Mouse (Mus musculus): ENCODE data around the gene Them4. TPM values are rescaled to one million over a fixed set of nuclear protein-coding genes. Genes with fewer than 3 reads are reported as not detected.

Gene Them4
- total RNA-seq, 2 experiments from 2014 or later: 10.7 to 11.8 TPM

- no peak for DNase-seq
Measured at GRCm38 (mm10) chr3:94368631-94369030, 58.7 kb downstream of the Them4 start.

- peak; percentile 34 for DNase-seq
Measured at GRCm38 (mm10) chr3:94369709-94370108, 59.8 kb downstream of the Them4 start.

DNA sequence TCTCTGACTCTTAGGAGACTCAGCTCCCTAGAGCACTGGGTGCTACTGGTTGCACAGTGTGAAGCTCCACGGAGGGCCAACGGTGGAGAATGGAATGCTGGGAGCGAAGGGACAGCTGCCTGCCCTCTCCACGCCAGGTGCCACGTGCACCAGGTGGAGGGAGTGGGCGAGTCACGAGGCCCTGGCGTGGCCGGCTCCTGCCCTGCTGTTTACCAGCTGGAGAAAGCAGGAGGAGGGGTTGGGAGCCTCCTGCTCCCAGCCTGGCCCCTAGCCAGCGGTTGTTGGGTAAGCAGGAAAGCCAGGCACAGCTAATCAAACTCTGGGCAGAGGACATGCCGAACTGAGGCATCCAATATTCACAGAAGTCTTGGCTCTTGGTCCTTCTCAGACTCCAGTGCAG lies 61.7 kb downstream of the Them4 start:
- peak; percentile 95 for DNase-seq

GRCm38 (mm10) chr3:94372038-94372437 lies 62.1 kb downstream of the Them4 start:
- no peak for DNase-seq

- DNase-seq: peak; percentile 80
Measured at GRCm38 (mm10) chr3:94372641-94373040, 62.8 kb downstream of the Them4 start, which contains the start of gene Rorc. Rorc (plus strand) TSS chr3:94372794.

DNA sequence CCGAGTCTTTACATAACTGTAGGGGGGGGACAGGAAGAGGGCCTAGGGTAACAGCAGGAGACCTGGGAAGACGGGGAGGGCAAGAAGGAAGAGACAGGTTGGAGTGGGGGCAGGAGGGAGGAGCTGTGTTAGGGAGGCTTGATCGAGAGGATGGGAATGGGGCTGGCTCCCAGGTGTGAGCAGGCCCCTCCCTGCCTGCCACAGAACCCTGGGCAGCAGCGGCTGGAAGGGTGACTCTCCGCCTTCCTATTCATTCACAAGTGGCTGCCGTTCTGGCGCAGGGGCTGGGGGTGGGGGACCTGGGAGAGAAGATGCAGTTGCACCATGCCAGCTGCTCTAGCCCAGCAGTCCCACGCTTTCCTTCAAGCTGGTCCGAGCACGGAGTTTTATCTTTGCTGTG lies 63.2 kb downstream of the Them4 start:
- peak; percentile 25 for DNase-seq

DNA sequence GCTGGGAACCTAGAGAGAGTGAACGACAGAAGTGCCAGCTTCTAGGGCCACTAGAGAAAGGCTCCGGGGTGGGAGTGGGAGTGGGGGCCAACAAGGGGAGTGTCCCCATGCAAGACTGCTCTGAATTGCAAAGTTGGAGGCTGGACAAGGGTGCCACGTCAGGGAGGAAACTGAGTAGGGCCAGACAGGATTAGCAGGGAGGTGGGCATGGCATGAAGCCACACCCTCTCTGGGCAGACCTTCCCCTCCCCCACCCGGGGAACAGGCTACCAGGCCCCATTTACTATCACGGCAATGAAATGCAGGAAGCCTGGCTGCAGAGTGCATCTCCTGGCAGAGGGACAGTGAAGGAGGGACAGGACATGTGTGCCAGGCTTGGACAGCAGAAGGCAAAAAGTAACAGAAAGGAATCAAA lies 63.7 kb downstream of the Them4 start:
- DNase-seq: peak; percentile 79

DNA sequence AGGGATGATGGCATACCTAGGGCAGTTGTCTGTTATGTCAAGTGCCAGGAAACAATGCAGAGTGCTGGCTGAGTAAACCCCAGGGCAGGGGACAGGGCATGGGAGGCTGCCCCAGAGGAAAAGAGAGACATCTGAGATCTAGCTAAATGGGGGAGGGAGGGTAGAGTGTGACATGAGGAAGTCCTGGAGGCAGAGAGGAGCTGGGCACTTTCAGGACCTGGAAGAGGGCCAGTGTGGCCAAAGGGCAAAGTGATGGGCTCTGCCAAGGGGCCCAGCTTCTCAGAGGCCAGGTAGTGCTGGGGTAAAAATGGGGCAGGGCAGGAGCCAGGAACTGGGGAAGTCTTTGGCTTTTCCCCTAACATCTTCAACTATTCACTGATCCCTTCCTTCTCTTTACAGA lies 64.7 kb downstream of the Them4 start:
- DNase-seq: peak; percentile 33

DNA sequence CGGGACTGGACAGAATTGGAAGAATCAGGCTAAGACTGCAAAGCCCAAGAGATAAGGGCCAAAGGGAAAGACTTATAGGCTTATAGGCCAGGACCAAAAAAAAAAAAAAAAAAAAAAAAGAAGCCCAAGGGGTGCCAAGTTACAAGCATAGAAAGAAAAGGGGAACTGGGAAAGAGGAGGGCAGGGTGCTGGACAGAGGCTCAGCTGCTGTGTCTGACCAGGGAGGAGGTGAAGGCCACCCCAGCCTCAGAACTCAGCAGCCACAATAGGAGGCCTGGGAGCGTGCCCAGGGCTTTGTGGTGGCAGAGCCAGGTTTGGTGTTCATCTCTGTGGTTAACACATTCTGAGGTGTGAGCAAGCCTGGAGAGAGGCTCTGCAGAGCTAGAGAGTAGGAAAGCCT lies 65.3 kb downstream of the Them4 start:
- peak; percentile 27 for DNase-seq

DNA sequence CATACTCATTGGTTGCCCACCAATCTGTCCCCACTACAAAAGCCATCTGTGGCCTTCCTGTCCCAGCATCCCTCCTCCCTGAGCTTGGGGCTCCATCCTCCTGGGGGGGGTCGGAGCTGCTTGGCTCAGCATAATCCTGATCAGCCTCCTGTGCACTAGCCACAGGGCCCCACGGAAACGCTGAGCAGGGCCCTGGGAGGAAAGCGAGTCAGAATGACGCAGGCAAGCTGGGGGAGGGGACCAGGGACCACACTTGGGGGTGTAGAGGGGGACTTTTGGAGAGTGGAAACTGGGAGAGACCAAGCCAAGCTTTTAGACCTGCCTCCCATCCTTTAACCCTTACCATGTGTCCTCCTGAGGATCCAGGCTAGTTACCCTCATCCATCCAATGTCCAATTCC lies 66.0 kb downstream of the Them4 start:
- DNase-seq: no peak

- DNase-seq: no peak
Measured at GRCm38 (mm10) chr3:94377028-94377923, 67.4 kb downstream of the Them4 start.

GRCm38 (mm10) chr3:94379831-94380510 lies 70.1 kb downstream of the Them4 start:
- DNase-seq: no peak

Other genes starting within 250 kb of the Them4 start
- not detected for gene Gm10697, start 237.4 kb upstream of the Them4 start, total RNA-seq (2021)
- not detected for gene Gm10696, start 131.9 kb upstream of the Them4 start, total RNA-seq (2021)
- gene Gm5286, start 113.4 kb upstream of the Them4 start, total RNA-seq (2021): not detected
- gene Gm4778, start 46.1 kb upstream of the Them4 start, total RNA-seq (2021): not detected
- not detected for gene Them5, start 32.0 kb downstream of the Them4 start, total RNA-seq (2021)
- under 1 TPM in 1 of 2 experiments, not detected in 1; 0.73 TPM for gene C2cd4d, start 52.3 kb downstream of the Them4 start, total RNA-seq (2021)
- gene Rorc, start 62.7 kb downstream of the Them4 start, total RNA-seq (2021): 10 to 100 TPM; 28.0 to 35.6 TPM
- gene Lingo4, start 88.4 kb downstream of the Them4 start, total RNA-seq (2021): 1 to 10 TPM in 1 of 2 experiments, under 1 TPM in 1; 0.99 to 1.0 TPM
- gene Tdrkh, start 103.2 kb downstream of the Them4 start, total RNA-seq (2021): 10 to 100 TPM in 1 of 2 experiments, 1 to 10 TPM in 1; 9.7 to 12.1 TPM
- gene Mrpl9, start 133.2 kb downstream of the Them4 start, total RNA-seq (2021): 10 to 100 TPM; 94.5 to 97.7 TPM
- 1 to 10 TPM in 1 of 2 experiments, not detected in 1; 1.1 TPM for gene Oaz3, start 133.8 kb downstream of the Them4 start, total RNA-seq (2021)
- 10 to 100 TPM; 17.0 to 30.7 TPM for gene Celf3, start 168.2 kb downstream of the Them4 start, total RNA-seq (2021)
- gene Riiad1, start 170.3 kb downstream of the Them4 start, total RNA-seq (2021): 1 to 10 TPM; 3.2 to 5.2 TPM